Mouse (Mus musculus): ENCODE results near the gene Def6. TPM values are rescaled to one million over a fixed set of nuclear protein-coding genes. Genes with fewer than 3 reads are reported as not detected.
A peak's percentile ranks its signal among the peaks of the same experiment; 100 is the strongest.

The Def6 gene
- 7.2 and 7.4 TPM in 2 replicates for polyA plus RNA-seq (2015; fragmentation: Nextera tagmentation; extraction: Ambion mirVana)

DNA sequence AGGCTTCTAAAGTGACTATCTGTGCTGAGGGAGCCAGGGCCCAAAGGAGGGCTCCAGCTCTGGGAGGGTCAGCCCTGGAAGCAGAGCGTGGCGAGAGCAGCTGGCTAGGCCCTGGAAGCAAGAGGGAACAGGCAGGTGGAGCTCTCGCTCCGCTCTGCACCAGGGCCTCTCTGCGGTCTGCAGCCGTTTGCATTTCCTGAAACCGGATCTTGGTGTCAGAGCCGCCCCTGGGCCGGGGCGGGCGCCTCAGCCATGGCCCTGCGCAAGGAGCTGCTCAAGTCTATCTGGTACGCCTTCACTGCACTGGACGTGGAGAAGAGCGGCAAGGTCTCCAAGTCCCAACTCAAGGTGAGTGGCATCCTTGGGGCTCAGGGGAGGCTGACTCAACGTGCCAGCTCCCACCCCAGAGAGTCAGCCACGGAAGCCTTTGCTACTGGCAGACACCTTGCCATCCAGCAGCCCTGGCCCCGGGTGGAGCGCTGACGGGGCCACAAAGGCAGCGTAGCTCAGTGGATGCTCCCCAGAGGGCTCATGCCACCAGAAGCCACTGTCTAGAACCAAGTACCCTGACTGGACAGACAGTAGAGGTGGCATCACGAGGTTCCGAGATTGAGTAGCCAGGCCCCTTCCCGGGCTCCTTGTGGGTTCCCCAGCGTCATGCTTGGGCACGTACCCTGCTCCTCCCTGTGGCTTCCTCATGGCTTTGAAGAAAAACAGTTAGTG, at the start of gene Def6:
TSS of gene Def6 (plus strand) at position 188 of the 723 bp plus-strand sequence.
- Histone ChIP-seq H3K36me3 (ENCODE audit: insufficient read depth, low read length) (peaks cover 6% of the 10 kb centered on the region), H3K4me3 (ENCODE audit: low read length) (peak within 1 kb of the TSS; percentile 45), H3K4me1 (ENCODE audit: insufficient read depth, low read length) (peaks cover 24% of the 10 kb centered on the region), H3K9ac (replicated peaks; ENCODE audit: low read length) (peak within 1 kb of the TSS; percentile 69), H3K4me2 (replicated peaks; ENCODE audit: low read depth, low read length) (peak within 1 kb of the TSS; percentile 59), H3K27me3 (ENCODE audit: insufficient read depth, low read length) (no peaks in the 10 kb centered on the region), H3K9me3 (ENCODE audit: low read length) (no peaks in the 10 kb centered on the region), H3K27ac (ENCODE audit: low read length) (peak within 1 kb of the TSS; percentile 74)
- WGBS = 16% methylated on average over 26 of the region's 26 CpGs
- peak; percentile 90 for ATAC-seq (ENCODE audit: low FRiP score, low TSS enrichment)

DNA sequence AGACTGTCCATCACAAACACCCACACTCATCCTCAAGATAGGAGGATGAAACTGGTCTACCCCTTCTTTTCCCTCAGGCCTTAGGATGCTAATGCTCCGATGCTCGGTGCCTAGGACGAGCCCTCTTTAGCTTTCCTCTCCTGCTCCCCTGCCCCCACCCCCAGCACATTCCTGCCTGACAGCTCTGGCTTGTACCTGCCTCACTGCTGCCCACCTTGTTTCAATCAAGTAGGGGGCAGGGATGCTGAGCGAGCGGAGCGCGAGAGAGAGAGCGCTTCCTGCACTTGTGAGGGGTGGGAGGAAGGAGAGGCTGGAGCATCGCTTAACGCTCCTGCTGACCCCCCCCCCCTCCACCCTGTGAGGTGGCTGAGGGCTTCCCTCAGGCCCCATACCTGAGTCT, 47.2 kb upstream of the Def6 start:
- Histone ChIP-seq H3K27me3 (ENCODE audit: insufficient read depth, low read length) (no peaks in the 10 kb centered on the region; the same call in 1 of the 2 replicates), H3K4me1 (ENCODE audit: insufficient read depth, low read length) (peaks cover 7% of the 10 kb centered on the region), H3K4me2 (replicated peaks; ENCODE audit: low read depth, low read length) (no peak overlapping the region), H3K27ac (ENCODE audit: low read length) (no peak overlapping the region), H3K36me3 (ENCODE audit: insufficient read depth, low read length) (peaks cover 19% of the 10 kb centered on the region), H3K9ac (replicated peaks; ENCODE audit: low read length) (no peak overlapping the region), H3K4me3 (ENCODE audit: low read length) (no peak overlapping the region), H3K9me3 (ENCODE audit: low read length) (no peaks in the 10 kb centered on the region)
- ATAC-seq (ENCODE audit: low FRiP score, low TSS enrichment) = no peak
- 41% methylated on average over 10 of the region's 10 CpGs for WGBS

DNA sequence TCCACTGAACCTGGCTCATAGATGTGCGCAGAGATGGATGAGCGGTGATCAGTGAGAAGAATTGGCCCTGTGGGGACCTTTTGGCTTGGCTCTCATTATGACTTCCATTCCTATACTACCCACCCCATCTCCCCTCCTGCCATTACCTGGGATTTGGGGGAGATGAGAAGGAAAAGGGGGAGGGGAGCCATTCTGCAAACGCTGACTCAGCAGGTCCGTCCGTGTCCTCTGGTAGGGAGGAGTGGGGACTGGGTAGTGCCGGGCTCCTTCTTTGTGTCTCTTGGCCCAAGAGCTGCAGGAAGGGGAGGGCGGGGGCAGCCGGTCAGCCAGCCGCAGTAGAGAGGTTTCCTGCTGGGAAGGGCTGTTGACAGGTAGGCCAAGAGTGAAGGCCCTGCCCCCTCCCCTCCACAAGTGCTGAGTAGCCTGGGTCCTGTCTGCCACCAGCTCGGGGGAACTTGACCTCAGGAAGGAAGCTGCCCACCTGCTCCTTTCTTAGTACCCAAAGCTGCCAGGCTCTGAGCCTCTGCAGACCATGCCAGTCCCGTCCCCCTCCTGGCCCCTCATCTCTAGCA, 46.2 kb upstream of the Def6 start:
- WGBS = 31% methylated on average over 10 of the region's 11 CpGs
- no peak for ATAC-seq (ENCODE audit: low FRiP score, low TSS enrichment)
- H3K27me3 ChIP-seq (ENCODE audit: insufficient read depth, low read length) = no peaks in the 10 kb centered on the region; the same call in 1 of the 2 replicates
- H3K4me1 ChIP-seq (ENCODE audit: insufficient read depth, low read length) = peaks cover 7% of the 10 kb centered on the region
- no peaks in the 10 kb centered on the region for H3K9me3 ChIP-seq (ENCODE audit: low read length)
- H3K27ac ChIP-seq (ENCODE audit: low read length) = no peak overlapping the region
- H3K4me3 ChIP-seq (ENCODE audit: low read length) = no peak overlapping the region
- peaks cover 23% of the 10 kb centered on the region; the same call in 1 of the 2 replicates for H3K36me3 ChIP-seq (ENCODE audit: insufficient read depth, low read length)
- H3K9ac ChIP-seq (replicated peaks; ENCODE audit: low read length) = no peak overlapping the region
- no peak overlapping the region for H3K4me2 ChIP-seq (replicated peaks; ENCODE audit: low read depth, low read length)

DNA sequence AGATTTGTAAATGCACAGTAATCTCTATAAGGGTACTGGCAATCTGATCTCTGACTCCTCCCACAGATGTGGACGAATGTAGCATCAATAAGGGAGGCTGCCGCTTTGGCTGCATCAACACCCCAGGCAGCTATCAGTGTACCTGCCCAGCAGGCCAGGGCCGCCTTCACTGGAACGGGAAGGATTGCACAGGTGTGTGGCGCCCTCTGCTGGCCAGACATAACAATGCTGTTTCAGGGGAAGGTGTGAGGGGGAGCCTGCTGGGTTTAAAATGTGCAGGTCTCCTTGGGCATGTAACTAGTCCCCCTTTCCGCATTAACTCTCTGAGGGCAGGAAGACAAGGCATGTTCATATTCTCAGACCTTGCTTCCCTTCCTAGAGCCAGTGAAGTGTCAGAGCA, 43.9 kb upstream of the Def6 start:
- Histone ChIP-seq H3K27ac (ENCODE audit: low read length) (no peak overlapping the region), H3K9ac (replicated peaks; ENCODE audit: low read length) (no peak overlapping the region), H3K4me3 (ENCODE audit: low read length) (no peak overlapping the region), H3K9me3 (ENCODE audit: low read length) (no peaks in the 10 kb centered on the region), H3K27me3 (ENCODE audit: insufficient read depth, low read length) (no peaks in the 10 kb centered on the region), H3K4me2 (replicated peaks; ENCODE audit: low read depth, low read length) (no peak overlapping the region), H3K36me3 (ENCODE audit: insufficient read depth, low read length) (peaks cover 19% of the 10 kb centered on the region), H3K4me1 (ENCODE audit: insufficient read depth, low read length) (peaks cover 7% of the 10 kb centered on the region)
- 19% methylated on average over 6 of the region's 6 CpGs for WGBS
- peak; percentile 11; the same call in 1 of the 2 replicates for ATAC-seq (ENCODE audit: low FRiP score, low TSS enrichment)

DNA sequence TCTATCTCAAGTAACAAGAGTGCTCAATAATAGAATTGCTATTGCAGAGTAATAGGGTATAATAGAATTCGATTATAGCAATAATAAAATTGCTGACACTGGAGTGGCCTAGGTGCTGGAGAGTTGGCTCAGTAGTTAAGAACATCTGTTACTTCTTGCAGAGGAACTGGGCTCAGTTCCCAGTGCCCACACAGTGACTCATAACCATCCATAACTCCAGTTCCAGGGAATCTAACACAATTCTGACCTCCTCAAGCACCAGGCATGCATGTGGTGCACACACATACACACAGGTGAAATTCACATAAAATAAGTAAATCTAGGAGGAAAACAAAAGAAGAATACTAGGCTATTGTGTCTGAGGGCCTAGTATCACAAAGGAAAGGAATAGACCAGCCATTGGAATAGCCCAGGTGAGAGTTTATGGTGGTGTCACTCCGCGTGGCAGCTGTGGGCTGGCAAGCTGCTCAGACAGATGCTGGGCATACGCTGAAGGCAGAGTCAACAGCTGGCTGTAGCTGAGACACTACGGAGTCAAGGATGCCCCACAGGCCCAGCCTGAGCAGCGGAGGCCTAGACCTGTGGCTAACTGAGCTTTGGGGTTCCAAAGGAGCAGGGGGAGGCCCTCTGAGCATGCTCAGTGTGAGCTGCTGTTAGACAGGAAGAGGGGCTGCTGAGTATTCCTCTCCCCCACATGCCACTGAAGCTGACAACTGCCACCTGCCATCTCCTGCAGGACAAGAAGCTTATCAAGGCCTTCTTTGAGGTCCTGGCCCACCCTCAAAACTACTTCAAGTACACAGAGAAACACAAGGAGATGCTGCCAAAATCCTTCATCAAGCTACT, 36.9 kb upstream of the Def6 start:
- Histone ChIP-seq H3K9me3 (ENCODE audit: low read length) (no peaks in the 10 kb centered on the region), H3K27ac (ENCODE audit: low read length) (peak overlapping the region; percentile 55; the same call in 1 of the 2 replicates), H3K4me1 (ENCODE audit: insufficient read depth, low read length) (peaks cover 25% of the 10 kb centered on the region), H3K4me2 (replicated peaks; ENCODE audit: low read depth, low read length) (no peak overlapping the region), H3K27me3 (ENCODE audit: insufficient read depth, low read length) (no peaks in the 10 kb centered on the region), H3K9ac (replicated peaks; ENCODE audit: low read length) (no peak overlapping the region), H3K4me3 (ENCODE audit: low read length) (no peak overlapping the region), H3K36me3 (ENCODE audit: insufficient read depth, low read length) (peaks cover 23% of the 10 kb centered on the region)
- WGBS = 64% methylated on average over 6 of the region's 6 CpGs
- ATAC-seq (ENCODE audit: low FRiP score, low TSS enrichment) = no peak

DNA sequence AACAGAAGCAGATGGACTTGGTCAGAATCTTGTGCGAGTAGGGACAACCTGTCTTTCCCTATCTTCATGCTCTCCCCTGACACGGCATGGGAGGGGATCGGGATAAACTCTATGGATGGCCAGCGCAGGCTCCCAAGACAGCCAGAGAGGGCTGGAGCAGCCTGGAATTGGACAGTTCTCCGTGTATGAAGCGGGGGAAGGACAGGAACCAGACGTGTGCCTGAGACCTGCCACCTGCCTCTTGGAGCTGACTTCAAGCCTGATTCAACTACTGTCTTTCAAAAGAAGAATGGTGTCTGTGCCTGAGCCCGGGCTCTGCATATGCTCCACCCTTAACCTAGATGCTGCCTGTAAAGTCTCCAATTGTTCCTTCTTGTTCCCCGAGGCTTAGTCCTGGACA, 34.9 kb upstream of the Def6 start:
- Histone ChIP-seq H3K4me3 (ENCODE audit: low read length) (no peak overlapping the region), H3K27ac (ENCODE audit: low read length) (peak overlapping the region; percentile 51), H3K9ac (replicated peaks; ENCODE audit: low read length) (0 out of 2 replicates have a peak overlapping the region, but pooled peaks have one; percentile 30), H3K27me3 (ENCODE audit: insufficient read depth, low read length) (no peaks in the 10 kb centered on the region), H3K9me3 (ENCODE audit: low read length) (no peaks in the 10 kb centered on the region), H3K4me1 (ENCODE audit: insufficient read depth, low read length) (peaks cover 34% of the 10 kb centered on the region), H3K36me3 (ENCODE audit: insufficient read depth, low read length) (peaks cover 17% of the 10 kb centered on the region), H3K4me2 (replicated peaks; ENCODE audit: low read depth, low read length) (no peak overlapping the region)
- 35% methylated on average over 9 of the region's 9 CpGs for WGBS
- no peak for ATAC-seq (ENCODE audit: low FRiP score, low TSS enrichment)

DNA sequence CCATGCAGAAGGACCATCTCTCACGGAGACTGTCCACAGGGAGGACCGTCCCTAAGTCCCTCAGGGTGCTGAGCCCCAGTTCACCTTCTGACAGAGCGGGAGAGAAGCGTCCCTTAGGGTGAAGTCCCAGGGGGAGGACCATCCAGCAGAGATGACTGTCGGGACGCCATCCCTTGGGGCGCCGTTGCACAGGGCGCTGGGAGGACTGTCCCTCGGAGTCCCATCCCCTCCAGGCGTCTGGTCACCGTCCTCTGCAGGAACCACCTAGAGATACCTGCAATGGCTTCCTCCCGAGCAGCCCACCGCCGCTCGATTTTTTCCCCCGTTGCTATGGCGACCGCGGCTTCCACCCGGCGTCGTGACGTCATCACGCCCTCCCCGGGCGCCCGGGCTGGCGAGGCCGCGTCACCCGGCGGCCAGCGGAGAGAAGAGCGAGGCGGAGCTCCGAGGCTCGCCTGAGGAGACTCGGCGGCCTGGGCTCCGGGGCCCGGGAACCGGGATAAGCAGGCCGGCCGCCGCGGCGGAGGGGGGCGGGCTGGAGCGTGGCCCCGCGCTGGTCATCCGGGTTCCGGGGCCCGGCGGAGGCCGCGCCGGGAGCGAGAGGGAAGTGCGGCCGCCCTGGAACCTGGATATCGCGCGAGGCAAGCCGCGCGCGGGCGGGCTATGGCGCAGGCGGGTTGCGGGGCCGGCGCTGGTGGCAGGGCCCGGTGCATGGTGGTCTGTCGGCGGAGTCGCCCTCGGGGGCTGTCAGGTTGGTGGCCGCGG, 30.6 kb upstream of the Def6 start, which contains the start of gene Zfp523:
TSS of gene Zfp523 (plus strand) at position 355 of the 765 bp plus-strand sequence.
- no peaks in the 10 kb centered on the region for H3K36me3 ChIP-seq (ENCODE audit: insufficient read depth, low read length)
- peak within 1 kb of the TSS; percentile 94 for H3K4me2 ChIP-seq (replicated peaks; ENCODE audit: low read depth, low read length)
- H3K9ac ChIP-seq (replicated peaks; ENCODE audit: low read length) = peak within 1 kb of the TSS; percentile 96
- peak within 1 kb of the TSS; percentile 96 for H3K27ac ChIP-seq (ENCODE audit: low read length)
- no peaks in the 10 kb centered on the region for H3K9me3 ChIP-seq (ENCODE audit: low read length)
- ATAC-seq (ENCODE audit: low FRiP score, low TSS enrichment) = peak; percentile 79
- H3K4me3 ChIP-seq (ENCODE audit: low read length) = peak within 1 kb of the TSS; percentile 87
- under 1% methylated on average over 72 of the region's 82 CpGs for WGBS
- H3K4me1 ChIP-seq (ENCODE audit: insufficient read depth, low read length) = peaks cover 46% of the 10 kb centered on the region
- no peaks in the 10 kb centered on the region for H3K27me3 ChIP-seq (ENCODE audit: insufficient read depth, low read length)

DNA sequence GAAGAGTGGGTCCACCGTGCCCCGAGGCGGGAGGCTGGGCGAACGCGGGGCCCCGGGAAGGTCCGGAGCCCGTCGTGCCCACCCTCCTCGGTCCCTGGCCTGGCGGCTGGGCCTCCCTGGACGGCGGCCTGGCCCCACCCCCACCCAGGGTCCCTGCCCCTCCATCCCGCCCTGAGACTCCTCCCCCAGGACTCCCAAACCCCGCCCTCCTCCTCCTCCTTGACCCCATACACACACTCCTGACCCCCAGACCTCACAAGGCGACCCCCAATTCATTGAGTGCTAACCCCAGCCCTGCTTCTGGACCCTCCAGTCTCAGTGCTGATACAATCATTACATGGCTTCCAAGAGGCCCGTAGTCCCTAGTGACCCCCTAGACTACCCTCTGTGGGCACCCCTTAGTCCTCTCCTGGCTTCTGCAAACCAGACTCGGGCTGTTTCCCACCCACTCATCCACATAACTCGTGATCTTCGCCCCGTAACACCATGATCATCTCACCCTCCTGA, 30.0 kb upstream of the Def6 start:
- peaks cover 40% of the 10 kb centered on the region for H3K4me1 ChIP-seq (ENCODE audit: insufficient read depth, low read length)
- peak overlapping the region; percentile 96 for H3K27ac ChIP-seq (ENCODE audit: low read length)
- peak overlapping the region; percentile 94 for H3K4me2 ChIP-seq (replicated peaks; ENCODE audit: low read depth, low read length)
- peak overlapping the region; percentile 96 for H3K9ac ChIP-seq (replicated peaks; ENCODE audit: low read length)
- WGBS = 5% methylated on average over 21 of the region's 22 CpGs
- H3K27me3 ChIP-seq (ENCODE audit: insufficient read depth, low read length) = no peaks in the 10 kb centered on the region
- H3K9me3 ChIP-seq (ENCODE audit: low read length) = no peaks in the 10 kb centered on the region
- H3K36me3 ChIP-seq (ENCODE audit: insufficient read depth, low read length) = no peaks in the 10 kb centered on the region
- peak overlapping the region; percentile 87 for H3K4me3 ChIP-seq (ENCODE audit: low read length)
- peak; percentile 83 for ATAC-seq (ENCODE audit: low FRiP score, low TSS enrichment)

DNA sequence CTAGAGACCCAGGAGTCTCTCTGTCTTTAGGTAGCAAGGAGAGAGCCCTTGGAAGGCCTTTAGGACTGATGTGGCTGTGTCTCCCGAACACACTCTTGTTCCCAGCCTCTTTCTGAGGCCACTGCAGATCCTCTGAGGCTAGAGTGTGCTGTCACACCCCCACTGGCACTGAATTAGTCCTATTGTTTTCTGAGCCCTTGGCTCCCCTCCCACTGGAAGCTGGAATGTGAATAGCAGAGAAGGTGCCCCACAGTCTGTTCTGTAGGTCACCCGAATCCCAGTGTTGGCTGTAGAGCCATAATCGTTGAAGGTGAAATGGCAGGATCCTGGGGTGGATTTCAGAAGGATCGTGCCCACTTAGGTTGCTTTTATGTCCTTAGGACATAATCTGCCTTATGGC, 27.2 kb upstream of the Def6 start:
- Histone ChIP-seq H3K9me3 (ENCODE audit: low read length) (no peaks in the 10 kb centered on the region), H3K27me3 (ENCODE audit: insufficient read depth, low read length) (no peaks in the 10 kb centered on the region), H3K4me3 (ENCODE audit: low read length) (no peak overlapping the region), H3K4me1 (ENCODE audit: insufficient read depth, low read length) (peaks cover 34% of the 10 kb centered on the region), H3K27ac (ENCODE audit: low read length) (no peak overlapping the region), H3K9ac (replicated peaks; ENCODE audit: low read length) (0 out of 2 replicates have a peak overlapping the region, but pooled peaks have one; percentile 22), H3K4me2 (replicated peaks; ENCODE audit: low read depth, low read length) (no peak overlapping the region), H3K36me3 (ENCODE audit: insufficient read depth, low read length) (no peaks in the 10 kb centered on the region)
- WGBS = 42% methylated on average over 4 of the region's 4 CpGs
- ATAC-seq (ENCODE audit: low FRiP score, low TSS enrichment) = no peak

Measured in kidney, embryonic 16.5 days (tissue).